Mouse (Mus musculus): ENCODE results near the gene Fam174a.

DNA sequence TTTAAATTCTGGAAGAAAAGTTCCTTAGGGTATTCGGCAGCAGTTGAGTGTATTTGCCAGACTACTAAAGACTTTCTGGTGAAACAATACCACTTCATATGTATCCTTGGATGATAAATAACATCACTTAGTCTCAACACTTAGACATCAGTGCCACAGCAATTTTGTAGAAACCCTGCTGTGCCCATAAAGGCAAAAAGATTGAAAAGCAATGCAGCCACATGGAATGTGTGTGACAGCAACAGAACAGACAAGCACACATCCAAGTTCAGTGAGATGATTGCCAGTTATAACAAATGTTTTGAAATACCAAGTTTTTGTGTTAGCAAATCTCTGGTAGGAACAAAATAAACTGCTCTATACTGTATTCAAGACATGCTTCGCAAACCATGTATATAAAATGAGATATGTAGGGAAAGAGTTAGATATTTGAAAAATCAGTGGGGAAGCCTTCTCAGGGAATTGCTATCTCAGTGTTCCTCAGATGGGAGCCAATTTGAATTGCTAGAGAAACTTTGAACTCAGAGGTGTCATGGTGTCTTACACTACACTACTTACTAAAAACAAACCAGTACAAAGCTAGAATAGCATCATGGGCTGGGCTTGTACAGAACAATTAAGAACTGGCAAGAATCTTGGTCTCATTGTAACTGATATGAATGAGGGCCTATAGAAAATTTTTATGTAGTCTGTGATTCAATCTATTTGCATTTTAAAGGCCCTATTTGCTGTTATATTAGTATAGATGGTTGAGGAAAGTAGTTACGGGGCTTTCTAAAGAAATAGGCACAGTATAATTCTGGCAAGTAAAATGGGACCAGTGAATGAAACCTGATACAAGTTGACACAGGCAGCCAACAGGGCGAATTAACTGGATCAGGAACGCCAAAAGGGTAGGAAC, 30.4 kb downstream of the Fam174a start:
- TF ChIP-seq E2F4 (IDR thresholded peaks at IDR 0.05; ENCODE audit: insufficient read depth) (no peak), POLR2AphosphoS2 (IDR thresholded peaks at IDR 0.05; ENCODE audit: insufficient read length, low read depth) (no peak)
